Mouse (Mus musculus) MEL (cell line): ENCODE measurements around the gene Gtf2ird1. TPM values are rescaled to one million over a fixed set of nuclear protein-coding genes. Genes with fewer than 3 reads are reported as not detected.

Experiments
- DNase-seq: peaks from one replicate; pipeline ENCODE4 v3.0.0; 2011; ENCODE audit warnings: low read depth, low spot score
- H3K27ac ChIP-seq: 2 replicates; pipeline ENCODE4 v1.5.1; 2012; ENCODE audit warnings: low read depth, mild to moderate bottlenecking, control low read depth, low read length, moderate library complexity; ENCODE audit not compliant: control insufficient read depth
- H3K27me3 ChIP-seq, 2 experiments: fragments of 150-350 bp in 1 of 2; sonication (generic) in 1 of 2; 2 replicates each; pipeline ENCODE4 v1.6.1; 2012; ENCODE audit warnings: low read length in 2 of 2, mild to moderate bottlenecking in 2 of 2, improper control_type of control experiment in 1 of 2, moderate library complexity in 1 of 2; ENCODE audit not compliant: insufficient read depth in 2 of 2, control insufficient read depth in 1 of 2
- H3K36me3 ChIP-seq, 2 experiments: 2 replicates each; pipeline ENCODE4 v1.6.1; 2012 to 2014; ENCODE audit warnings: low read length in 2 of 2, improper control_type of control experiment in 1 of 2, inconsistent platforms in 1 of 2, mild to moderate bottlenecking in 1 of 2; ENCODE audit not compliant: insufficient read depth in 2 of 2, control insufficient read depth in 1 of 2
- H3K4me1 ChIP-seq, 2 experiments: fragments of 150-350 bp in 1 of 2; sonication (generic) in 1 of 2; 2 replicates each; pipeline ENCODE4 v1.6.1; 2012; ENCODE audit warnings: low read length in 2 of 2, improper control_type of control experiment in 1 of 2, mild to moderate bottlenecking in 1 of 2; ENCODE audit not compliant: insufficient read depth in 2 of 2, control insufficient read depth in 1 of 2
- H3K4me3 ChIP-seq, 2 experiments: fragments of 150-350 bp in 1 of 2; sonication (generic) in 1 of 2; 2 replicates each; pipeline ENCODE4 v1.5.1; 2012; ENCODE audit warnings: low read depth in 2 of 2, low read length in 2 of 2, mild to moderate bottlenecking in 2 of 2, moderate library complexity in 2 of 2, control low read depth in 1 of 2, improper control_type of control experiment in 1 of 2; ENCODE audit not compliant: control insufficient read depth in 1 of 2, insufficient read depth in 1 of 2
- H3K79me2 ChIP-seq: 2 replicates; pipeline ENCODE4 v1.6.1; 2012; ENCODE audit warnings: mild to moderate bottlenecking, low read length, moderate library complexity; ENCODE audit not compliant: control insufficient read depth, poor library complexity, insufficient read depth
- H3K9ac ChIP-seq: 2 replicates; pipeline ENCODE4 v1.6.1; 2012; ENCODE audit warnings: low read depth, mild to moderate bottlenecking, control low read depth, low read length, moderate library complexity; ENCODE audit not compliant: control insufficient read depth, poor library complexity, severe bottlenecking
- H3K9me3 ChIP-seq: fragments of 150-350 bp; sonication (generic); replicated peaks from 2 replicates; pipeline ENCODE4 v1.6.1; 2012; ENCODE audit warnings: mild to moderate bottlenecking, low read length, improper control_type of control experiment, moderate library complexity; ENCODE audit not compliant: insufficient read depth
- CHD2 ChIP-seq: IDR thresholded peaks from 2 replicates; pipeline ENCODE4 v1.6.1; 2011; ENCODE audit warnings: low read length, improper control_type of control experiment
- CTCF ChIP-seq, 3 experiments: IDR thresholded peaks in 2 of 3; conservative IDR thresholded peaks in 1 of 3; 2 replicates each; pipeline ENCODE4 v1.5.1; 2011 to 2012; ENCODE audit warnings: low read length in 3 of 3, low read depth in 2 of 3, mild to moderate bottlenecking in 2 of 3, improper control_type of control experiment in 1 of 3, inconsistent platforms in 1 of 3, mixed read lengths in 1 of 3, moderate library complexity in 1 of 3; ENCODE audit not compliant: control insufficient read depth in 1 of 3, insufficient read depth in 1 of 3, poor library complexity in 1 of 3, severe bottlenecking in 1 of 3
- E2F4 ChIP-seq: IDR thresholded peaks from 2 replicates; pipeline ENCODE4 v1.6.1; 2011; ENCODE audit warnings: low read depth, low read length, improper control_type of control experiment, borderline replicate concordance
- ELF1 ChIP-seq: IDR thresholded peaks from 2 replicates; pipeline ENCODE4 v1.6.1; 2014; ENCODE audit warnings: low read depth, mild to moderate bottlenecking, inconsistent platforms, low read length, improper control_type of control experiment, moderate library complexity
- EP300 ChIP-seq, 2 experiments: IDR thresholded peaks; 2 replicates each; pipeline ENCODE4 v1.6.1; 2011; ENCODE audit warnings: improper control_type of control experiment in 2 of 2, low read length in 2 of 2, low read depth in 1 of 2, mild to moderate bottlenecking in 1 of 2
- ETS1 ChIP-seq: IDR thresholded peaks from 2 replicates; pipeline ENCODE4 v1.6.1; 2012; ENCODE audit warnings: low read depth, mild to moderate bottlenecking, inconsistent platforms, low read length, improper control_type of control experiment, moderate library complexity
- GABPA ChIP-seq: IDR thresholded peaks from 2 replicates; pipeline ENCODE4 v1.6.1; 2012; ENCODE audit warnings: low read depth, mild to moderate bottlenecking, inconsistent platforms, low read length, improper control_type of control experiment, moderate library complexity
- GATA1 ChIP-seq: IDR thresholded peaks from 2 replicates; pipeline ENCODE4 v1.6.1; 2011; ENCODE audit warnings: low read depth, low read length, improper control_type of control experiment
- JUND ChIP-seq: IDR thresholded peaks from 2 replicates; pipeline ENCODE4 v1.6.1; 2011; ENCODE audit warnings: low read depth, mild to moderate bottlenecking, improper control_type of control experiment, low read length
- KAT2A ChIP-seq: conservative IDR thresholded peaks from 2 replicates; pipeline ENCODE4 v1.6.1; 2012; ENCODE audit warnings: low read depth, low read length, improper control_type of control experiment, inconsistent platforms
- MAFK ChIP-seq: IDR thresholded peaks from 2 replicates; pipeline ENCODE4 v1.6.1; 2011; ENCODE audit warnings: low read depth, mild to moderate bottlenecking, low read length, improper control_type of control experiment, borderline replicate concordance
- MAX ChIP-seq: IDR thresholded peaks from 2 replicates; pipeline ENCODE4 v1.6.1; 2011; ENCODE audit warnings: low read length, improper control_type of control experiment
- MYB ChIP-seq: IDR thresholded peaks from 2 replicates; pipeline ENCODE4 v1.6.1; 2011; ENCODE audit warnings: mild to moderate bottlenecking, low read depth, low read length, improper control_type of control experiment
- MYC ChIP-seq: IDR thresholded peaks from 2 replicates; pipeline ENCODE4 v1.6.1; 2011; ENCODE audit warnings: low read depth, mild to moderate bottlenecking, low read length, improper control_type of control experiment, moderate library complexity
- RAD21 ChIP-seq: IDR thresholded peaks from 2 replicates; pipeline ENCODE4 v1.6.1; 2011; ENCODE audit warnings: mild to moderate bottlenecking, low read depth, low read length, improper control_type of control experiment
- SMC3 ChIP-seq: IDR thresholded peaks from 2 replicates; pipeline ENCODE4 v1.6.1; 2011; ENCODE audit warnings: low read depth, low read length, improper control_type of control experiment
- TBP ChIP-seq: IDR thresholded peaks from 2 replicates; pipeline ENCODE4 v1.8.0; 2011; ENCODE audit warnings: low read depth, low read length, improper control_type of control experiment
- ZNF384 ChIP-seq: IDR thresholded peaks from 2 replicates; pipeline ENCODE4 v1.6.1; 2012; ENCODE audit warnings: low read depth, mild to moderate bottlenecking, inconsistent platforms, low read length, improper control_type of control experiment
- polyA plus RNA-seq, 2 experiments: library from polyadenylated mRNA; stranded (reverse) in 1 of 2; unstranded in 1 of 2; fragments of >175 nt in 1 of 2; fragments of >200 nt in 1 of 2; gene quantifications; 2 replicates each; pipeline versions ENCODE4 v1.2.1 to v1.2.4; 2012; ENCODE audit warnings: low replicate concordance in 2 of 2, low read depth in 1 of 2; ENCODE audit not compliant: insufficient read length in 2 of 2, insufficient read depth in 1 of 2, missing spikeins in 1 of 2
- total RNA-seq: library from RNA; depleted of rRNA; stranded (reverse); fragments of 300-350 nt; gene quantifications from 2 replicates; pipeline ENCODE4 v1.2.3, GENCODE M21; 2012

Gene Gtf2ird1
- total and polyA plus RNA-seq, 3 experiments: 15.2 to 54.7 TPM; not detected in 1

- TF ChIP-seq RAD21 (no peak), CHD2 (no peak), ZNF384 (peak; percentile 98), ETS1 (peak; percentile 95)
- TF ChIP-seq, all 39 proteins: peak for 18
Observed at GRCm38 (mm10) chr5:134325856-134326566, 130.5 kb downstream of the Gtf2ird1 start (continued).

- TF ChIP-seq SMC3 (no peak), GATA1 (no peak)
- no peak overlapping the region for H3K4me3 ChIP-seq
- no peaks in the 10 kb centered on the region for H3K9me3 ChIP-seq
- H3K27ac ChIP-seq: no peak overlapping the region
- H3K79me2 ChIP-seq: no peaks in the 10 kb centered on the region
- no peak overlapping the region for H3K9ac ChIP-seq
- H3K36me3 ChIP-seq: peaks cover 0 to 4% of the 10 kb centered on the region in 2 experiments; a peak in 2 of 4 replicates
- peaks cover 12 to 18% of the 10 kb centered on the region in 2 experiments for H3K4me1 ChIP-seq
- peaks cover 0 to 4% of the 10 kb centered on the region in 2 experiments; a peak in 2 of 4 replicates for H3K27me3 ChIP-seq
- no peak for DNase-seq
Observed at GRCm38 (mm10) chr5:134323869-134324268, 132.6 kb downstream of the Gtf2ird1 start.

GRCm38 (mm10) chr5:134323311-134323710 is 133.2 kb downstream of the Gtf2ird1 start:
- H3K4me1 ChIP-seq: peaks cover 10 to 15% of the 10 kb centered on the region in 2 experiments
- DNase-seq: no peak
- H3K27ac ChIP-seq: no peak overlapping the region
- H3K36me3 ChIP-seq: peaks cover 0 to 2% of the 10 kb centered on the region in 2 experiments; a peak in 1 of 4 replicates
- H3K27me3 ChIP-seq: peaks cover 0 to 4% of the 10 kb centered on the region in 2 experiments; a peak in 2 of 4 replicates
- H3K9ac ChIP-seq: no peak overlapping the region
- TF ChIP-seq MYB: no peak
- no peak for TF ChIP-seq ETS1
- no peak for TF ChIP-seq KAT2A
- TF ChIP-seq GABPA: no peak
- TF ChIP-seq MYC: no peak
- TF ChIP-seq MAFK: no peak
- TF ChIP-seq EP300 (IDR thresholded peaks at IDR 0.05; ENCODE audit: low read depth in 1 of 2, low read length in 2 of 2): no peak
- no peak for TF ChIP-seq ELF1
- no peak for TF ChIP-seq TBP
- no peak for TF ChIP-seq E2F4
- no peak for TF ChIP-seq MAX
- no peak for TF ChIP-seq RAD21
- TF ChIP-seq JUND: no peak
- no peak for TF ChIP-seq CTCF (IDR thresholded peaks at IDR 0.05 in 2 of 3, conservative IDR thresholded peaks at IDR 0.05 in 1 of 3; ENCODE audit: control insufficient read depth in 1 of 3, insufficient read depth in 1 of 3, low read depth in 2 of 3, low read length in 3 of 3, poor library complexity in 1 of 3, severe bottlenecking in 1 of 3)
- TF ChIP-seq, all 39 proteins: peak for 0
- no peaks in the 10 kb centered on the region for H3K79me2 ChIP-seq
- no peak overlapping the region for H3K4me3 ChIP-seq
- H3K9me3 ChIP-seq: no peaks in the 10 kb centered on the region
